Mouse (Mus musculus): ENCODE measurements around the gene Nln. TPM values are rescaled to one million over a fixed set of nuclear protein-coding genes. Genes with fewer than 3 reads are reported as not detected.

Nln gene
- total and polyA plus RNA-seq, 2 experiments from 2014 or later = 60.2 to 91.3 TPM

DNA sequence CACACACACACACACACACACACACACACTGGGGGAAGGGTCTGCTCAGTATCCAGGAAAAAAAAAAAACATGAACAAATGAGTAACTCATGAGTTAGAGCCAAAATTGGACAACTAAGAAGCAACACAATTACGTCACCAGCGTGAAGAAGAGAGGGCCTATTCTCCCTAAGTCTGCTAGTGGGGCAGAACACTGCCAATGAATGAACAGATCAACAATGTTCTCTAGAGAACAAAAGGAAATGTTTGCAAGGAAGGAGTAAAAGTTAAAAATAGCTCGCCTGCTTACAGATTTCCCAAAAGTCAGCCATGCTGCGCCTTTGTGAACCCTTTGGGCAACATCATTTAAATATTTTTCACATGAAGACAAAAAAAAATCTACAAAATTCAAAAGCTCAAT, 69.6 kb downstream of the Nln start:
- ATAC-seq (ENCODE audit: low FRiP score) = no peak

DNA sequence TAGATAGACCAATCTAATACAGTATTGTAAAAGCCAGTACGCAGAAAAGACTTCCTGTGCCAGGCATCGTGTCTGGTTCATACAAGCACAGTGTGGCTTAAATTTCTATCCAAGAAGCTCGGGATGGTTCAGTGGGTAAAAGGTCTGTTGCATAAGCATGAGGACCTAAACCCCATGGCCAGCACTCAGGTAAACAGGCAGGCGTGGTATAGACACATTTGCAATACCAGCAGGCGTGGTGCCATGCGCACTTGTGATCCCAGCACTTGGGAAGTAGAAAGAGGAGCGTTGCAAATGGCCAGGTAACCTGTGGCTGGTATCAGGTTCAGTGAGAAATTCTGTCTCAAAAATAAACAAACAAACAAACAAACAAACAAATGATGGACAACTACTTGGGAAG, 70.5 kb downstream of the Nln start:
- H3K4me3 ChIP-seq (ENCODE audit: low read depth, low read length) = no peak overlapping the region
- H3K4me2 ChIP-seq (ENCODE audit: low read depth, low read length, poor library complexity, severe bottlenecking) = no peak overlapping the region
- ATAC-seq (ENCODE audit: low FRiP score) (no peak), DNase-seq (ENCODE audit: low spot score) (no peak)
- H3K27me3 ChIP-seq (ENCODE audit: insufficient read depth, low read length) = no peaks in the 10 kb centered on the region
- H3K4me1 ChIP-seq (ENCODE audit: insufficient read depth, low read length) = no peaks in the 10 kb centered on the region
- no peak overlapping the region for H3K9ac ChIP-seq (replicated peaks; ENCODE audit: low read length, poor library complexity, severe bottlenecking)
- H3K36me3 ChIP-seq (ENCODE audit: insufficient read depth, low read length) = peaks cover 22% of the 10 kb centered on the region
- H3K9me3 ChIP-seq (ENCODE audit: low read length) = no peaks in the 10 kb centered on the region
- H3K27ac ChIP-seq (ENCODE audit: low read depth, low read length) = no peak overlapping the region
- no peak for TF ChIP-seq CTCF (IDR thresholded peaks at IDR 0.05)
- 94% methylated on average over 7 of the region's 7 CpGs for WGBS

More for the DNA sequence above, 69.6 kb downstream of the Nln start:
- no peak for TF ChIP-seq CTCF (IDR thresholded peaks at IDR 0.05)
- no peaks in the 10 kb centered on the region for H3K9me3 ChIP-seq (ENCODE audit: low read length)
- no peaks in the 10 kb centered on the region for H3K4me1 ChIP-seq (ENCODE audit: insufficient read depth, low read length)
- no peak overlapping the region for H3K9ac ChIP-seq (replicated peaks; ENCODE audit: low read length, poor library complexity, severe bottlenecking)
- H3K36me3 ChIP-seq (ENCODE audit: insufficient read depth, low read length) = peaks cover 19% of the 10 kb centered on the region; the same call in 1 of the 2 replicates
- peak; percentile 57 for DNase-seq (ENCODE audit: low spot score)
- no peak overlapping the region for H3K4me2 ChIP-seq (ENCODE audit: low read depth, low read length, poor library complexity, severe bottlenecking)
- no peak overlapping the region for H3K27ac ChIP-seq (ENCODE audit: low read depth, low read length)
- H3K4me3 ChIP-seq (ENCODE audit: low read depth, low read length) = no peak overlapping the region
- WGBS = 61% methylated on average over 4 of the region's 4 CpGs
- no peaks in the 10 kb centered on the region for H3K27me3 ChIP-seq (ENCODE audit: insufficient read depth, low read length)

DNA sequence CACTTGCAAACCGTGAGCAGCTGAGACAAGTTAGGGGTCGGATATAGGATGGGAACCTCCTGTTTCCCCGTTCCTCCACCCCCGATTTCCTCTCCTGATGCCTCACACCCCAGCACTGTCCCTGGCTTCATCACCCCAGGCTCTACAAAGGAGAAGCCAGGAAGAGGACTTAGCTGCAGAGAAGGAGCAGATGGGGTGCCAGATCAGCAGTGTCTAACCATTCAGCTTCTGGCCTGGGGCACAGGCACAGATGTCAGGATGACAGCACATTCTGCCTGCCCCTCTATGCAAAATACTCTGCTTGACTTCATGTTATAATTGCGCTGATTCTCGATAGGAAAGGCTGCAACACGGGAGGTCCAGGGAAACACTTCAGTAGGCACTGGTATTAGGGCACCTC, 71.1 kb downstream of the Nln start:
- no peak for ATAC-seq (ENCODE audit: low FRiP score)
- H3K27ac ChIP-seq (ENCODE audit: low read depth, low read length) = no peak overlapping the region

DNA sequence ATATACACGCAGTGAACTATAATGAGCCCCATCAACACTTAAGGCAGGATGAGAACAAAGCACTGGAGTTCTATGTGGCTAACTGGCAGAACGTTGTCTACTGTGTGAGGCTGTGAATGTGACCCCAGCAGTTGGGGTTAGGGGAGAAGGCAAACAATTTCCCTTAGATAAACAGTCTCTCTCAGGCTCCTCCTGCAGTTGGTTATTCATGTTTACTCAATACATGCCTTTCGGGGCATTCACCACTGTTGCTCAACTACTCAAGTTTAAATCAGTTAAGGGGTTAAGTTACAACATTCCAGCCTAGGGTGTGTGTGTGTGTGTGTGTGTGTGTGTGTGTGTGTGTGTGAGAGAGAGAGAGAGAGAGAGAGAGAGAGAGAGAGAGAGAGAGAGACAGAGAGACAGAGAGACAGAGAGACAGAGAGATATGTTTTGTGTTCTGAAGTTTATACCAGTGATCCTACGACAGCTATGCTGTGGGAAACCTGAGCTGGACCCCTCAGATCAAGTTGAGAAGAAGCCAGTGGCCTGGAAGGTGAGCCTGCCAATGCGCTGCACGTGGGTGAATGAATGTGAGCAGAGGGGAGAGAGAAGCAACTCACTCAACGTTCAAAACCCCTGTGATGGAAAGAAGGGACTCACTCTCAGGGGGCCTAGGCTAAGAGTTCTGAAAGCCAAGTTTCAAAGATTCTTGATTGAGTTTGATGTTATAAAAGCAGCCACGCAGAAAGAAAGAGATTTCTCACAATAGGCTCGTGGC, 71.7 kb downstream of the Nln start:
- no peak for DNase-seq (ENCODE audit: low spot score)
- Histone ChIP-seq H3K27me3 (ENCODE audit: insufficient read depth, low read length) (no peaks in the 10 kb centered on the region), H3K27ac (ENCODE audit: low read depth, low read length) (no peak overlapping the region), H3K9ac (replicated peaks; ENCODE audit: low read length, poor library complexity, severe bottlenecking) (no peak overlapping the region), H3K36me3 (ENCODE audit: insufficient read depth, low read length) (peaks cover 26% of the 10 kb centered on the region), H3K4me3 (ENCODE audit: low read depth, low read length) (no peak overlapping the region), H3K4me1 (ENCODE audit: insufficient read depth, low read length) (no peaks in the 10 kb centered on the region), H3K9me3 (ENCODE audit: low read length) (no peaks in the 10 kb centered on the region), H3K4me2 (ENCODE audit: low read depth, low read length, poor library complexity, severe bottlenecking) (no peak overlapping the region)
- 75% methylated on average over 9 of the region's 9 CpGs for WGBS
- no peak for ATAC-seq (ENCODE audit: low FRiP score)
- no peak for TF ChIP-seq CTCF (IDR thresholded peaks at IDR 0.05)

More for the DNA sequence above, 71.1 kb downstream of the Nln start:
- no peak for TF ChIP-seq CTCF (IDR thresholded peaks at IDR 0.05)
- peak; percentile 66 for DNase-seq (ENCODE audit: low spot score)
- WGBS = 71% methylated on average over 7 of the region's 7 CpGs
- no peaks in the 10 kb centered on the region for H3K27me3 ChIP-seq (ENCODE audit: insufficient read depth, low read length)
- no peak overlapping the region for H3K4me3 ChIP-seq (ENCODE audit: low read depth, low read length)
- H3K36me3 ChIP-seq (ENCODE audit: insufficient read depth, low read length) = peaks cover 22% of the 10 kb centered on the region
- no peaks in the 10 kb centered on the region for H3K9me3 ChIP-seq (ENCODE audit: low read length)
- H3K9ac ChIP-seq (replicated peaks; ENCODE audit: low read length, poor library complexity, severe bottlenecking) = no peak overlapping the region
- no peaks in the 10 kb centered on the region for H3K4me1 ChIP-seq (ENCODE audit: insufficient read depth, low read length)
- no peak overlapping the region for H3K4me2 ChIP-seq (ENCODE audit: low read depth, low read length, poor library complexity, severe bottlenecking)

DNA sequence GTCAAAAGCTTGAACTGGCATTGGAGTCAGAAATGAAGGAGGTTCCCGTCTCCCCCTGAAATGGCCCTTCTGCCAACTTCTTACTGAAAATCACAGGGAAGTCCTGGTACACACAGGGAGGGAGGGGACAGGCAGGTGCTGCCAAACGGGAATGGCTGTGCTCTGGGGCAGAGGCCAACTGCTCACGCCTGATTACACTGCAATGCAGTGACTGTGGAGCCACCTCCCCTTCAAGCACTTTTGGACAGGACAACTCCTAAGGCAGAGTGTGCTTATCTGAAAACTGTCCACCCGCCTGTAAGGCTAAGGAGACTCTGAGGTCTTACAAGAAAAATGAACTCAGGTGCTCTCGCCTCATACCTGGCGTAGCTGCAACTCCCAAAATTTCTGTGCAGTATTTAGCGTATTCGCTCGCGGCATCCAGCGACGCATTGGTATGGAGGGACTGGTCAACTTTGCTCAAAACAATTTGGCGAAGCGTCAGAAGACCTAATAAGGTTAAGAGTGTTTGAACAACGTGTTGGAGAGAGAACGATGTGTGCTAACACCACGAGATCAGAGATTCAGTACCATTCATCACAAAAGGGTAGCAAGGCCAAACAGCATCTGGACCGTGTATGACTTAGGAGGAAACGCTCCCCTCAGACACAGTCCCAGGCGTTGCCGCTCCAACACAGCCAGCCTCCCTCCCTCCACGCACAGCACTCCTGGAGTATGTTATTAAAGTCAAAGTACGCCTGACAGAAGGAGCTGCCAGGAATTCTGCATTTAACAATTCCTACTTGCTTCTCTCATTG, 72.7 kb downstream of the Nln start:
- no peaks in the 10 kb centered on the region for H3K4me1 ChIP-seq (ENCODE audit: insufficient read depth, low read length)
- ATAC-seq (ENCODE audit: low FRiP score) = peak; percentile 33; the same call in 1 of the 2 replicates
- H3K4me3 ChIP-seq (ENCODE audit: low read depth, low read length) = no peak overlapping the region
- no peak for TF ChIP-seq CTCF (IDR thresholded peaks at IDR 0.05)
- no peak overlapping the region for H3K27ac ChIP-seq (ENCODE audit: low read depth, low read length)
- no peak overlapping the region for H3K9ac ChIP-seq (replicated peaks; ENCODE audit: low read length, poor library complexity, severe bottlenecking)
- DNase-seq (ENCODE audit: low spot score) = peak; percentile 78
- H3K36me3 ChIP-seq (ENCODE audit: insufficient read depth, low read length) = peaks cover 34% of the 10 kb centered on the region
- no peaks in the 10 kb centered on the region for H3K9me3 ChIP-seq (ENCODE audit: low read length)
- 86% methylated on average over 23 of the region's 23 CpGs for WGBS
- H3K4me2 ChIP-seq (ENCODE audit: low read depth, low read length, poor library complexity, severe bottlenecking) = no peak overlapping the region
- no peaks in the 10 kb centered on the region for H3K27me3 ChIP-seq (ENCODE audit: insufficient read depth, low read length)

DNA sequence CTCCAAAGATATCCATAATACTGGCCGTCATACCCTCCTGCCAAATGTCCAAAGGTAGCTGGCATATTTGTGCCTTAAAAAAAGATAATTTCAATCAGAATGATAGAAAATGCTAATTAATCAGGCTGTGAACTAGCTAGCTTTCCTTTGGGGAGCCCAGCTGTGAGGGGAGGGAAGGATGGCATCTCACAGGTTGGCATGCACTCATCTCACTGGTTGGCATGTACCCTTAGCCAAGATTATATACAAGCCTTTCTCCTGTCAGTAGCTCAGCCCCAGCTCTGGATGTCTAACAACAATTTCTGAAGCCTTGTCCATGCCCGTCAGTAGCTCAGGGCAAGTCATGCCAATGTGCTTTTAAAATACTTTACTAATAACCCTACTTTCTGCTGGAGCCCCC, 73.8 kb downstream of the Nln start:
- no peak for TF ChIP-seq CTCF (IDR thresholded peaks at IDR 0.05)
- 82% methylated on average over 2 of the region's 2 CpGs for WGBS
- H3K9ac ChIP-seq (replicated peaks; ENCODE audit: low read length, poor library complexity, severe bottlenecking) = no peak overlapping the region
- H3K4me3 ChIP-seq (ENCODE audit: low read depth, low read length) = no peak overlapping the region
- no peaks in the 10 kb centered on the region for H3K9me3 ChIP-seq (ENCODE audit: low read length)
- H3K27ac ChIP-seq (ENCODE audit: low read depth, low read length) = no peak overlapping the region
- H3K4me1 ChIP-seq (ENCODE audit: insufficient read depth, low read length) = no peaks in the 10 kb centered on the region
- DNase-seq (ENCODE audit: low spot score) (no peak), ATAC-seq (ENCODE audit: low FRiP score) (no peak)
- H3K36me3 ChIP-seq (ENCODE audit: insufficient read depth, low read length) = peaks cover 35% of the 10 kb centered on the region
- no peaks in the 10 kb centered on the region for H3K27me3 ChIP-seq (ENCODE audit: insufficient read depth, low read length)
- no peak overlapping the region for H3K4me2 ChIP-seq (ENCODE audit: low read depth, low read length, poor library complexity, severe bottlenecking)
